Mouse (Mus musculus): ENCODE results near the gene Btbd35f3.
"Not testable (repeated sequence)": the region's sequence is repeated elsewhere in the genome, so short reads cannot be mapped to it uniquely, and the experiment has no call there.

Gene Btbd35f3

GRCm38 (mm10) chrX:4037374-4037773, at the start of gene Btbd35f3:
Btbd35f3 (plus strand) TSS chrX:4037674.
- DNase-seq (ENCODE audit: extremely low read depth, low read depth, low spot score), result not testable (repeated sequence)

Data from fat pad, adult 2 months (tissue).